In genomic region chr17:5722802-5723201, GRCm38 (mm10) we compare ENCODE assay signal across 17 mouse cellular contexts.
A peak's percentile ranks its signal among the peaks of the same experiment; 100 is the strongest.
DNase-seq lines count a peak whose midpoint lies in the region; ATAC-seq and TF ChIP-seq lines count a peak whose summit lies in the region.
"Had no signal": no experiment of that assay in that cellular context is flagged by ENCODE, and none has a peak within 500 bp of the region (broad histone marks: within the 10 kb centered on the region; RNA-seq: fewer than 3 reads in every experiment).

No protein-coding gene starts in this region.

- H3K27ac ChIP-seq in kidney, embryonic 16.5 days (ENCODE audit: low read length) = peak overlapping the region; percentile 49; the same call in 1 of the 2 replicates
- no peak overlapping the region for H3K27ac ChIP-seq in MEL (ENCODE audit: control insufficient read depth, low read depth, low read length)
- H3K27ac ChIP-seq in intestine, postnatal 0 days (ENCODE audit: low read depth, low read length) = no peak overlapping the region
- H3K27ac ChIP-seq in limb, embryonic 10.5 days = no peak overlapping the region
- H3K27ac ChIP-seq: limb, embryonic 13.5 days; midbrain, embryonic 12.5 days had no signal

- TF ChIP-seq CTCF in MEL (IDR thresholded peaks at IDR 0.05 in 2 of 3, conservative IDR thresholded peaks at IDR 0.05 in 1 of 3; ENCODE audit: control insufficient read depth in 1 of 3, insufficient read depth in 1 of 3, low read depth in 2 of 3, low read length in 3 of 3, poor library complexity in 1 of 3, severe bottlenecking in 1 of 3) = peak in 2 of 3 experiments; percentile 58 to 76; a peak in 4 of 6 replicates
- TF ChIP-seq CTCF in intestine, postnatal 0 days (IDR thresholded peaks at IDR 0.05; ENCODE audit: low read depth) = peak; percentile 56

- H3K9ac ChIP-seq in kidney, embryonic 16.5 days (replicated peaks; ENCODE audit: low read length) = no peak overlapping the region
- no peak overlapping the region for H3K9ac ChIP-seq in MEL (ENCODE audit: control insufficient read depth, low read depth, low read length, poor library complexity, severe bottlenecking)
- H3K9ac ChIP-seq in intestine, postnatal 0 days (ENCODE audit: low read depth, low read length) = no peak overlapping the region
- H3K9ac ChIP-seq: limb, embryonic 13.5 days; midbrain, embryonic 12.5 days had no signal

- no peak overlapping the region for H3K4me3 ChIP-seq in kidney, embryonic 16.5 days (ENCODE audit: low read length)
- H3K4me3 ChIP-seq in MEL (ENCODE audit: control insufficient read depth in 1 of 2, insufficient read depth in 1 of 2, low read depth in 2 of 2, low read length in 2 of 2) = no peak overlapping the region
- H3K4me3 ChIP-seq in intestine, postnatal 0 days (ENCODE audit: low read depth, low read length) = no peak overlapping the region
- no peak overlapping the region for H3K4me3 ChIP-seq in limb, embryonic 10.5 days
- H3K4me3 ChIP-seq: forebrain, embryonic 10.5 days; limb, embryonic 13.5 days; midbrain, embryonic 12.5 days had no signal

- no peak for DNase-seq in kidney, postnatal 36 days
- DNase-seq in 416B (ENCODE audit: low read depth) = peak; percentile 17
- DNase-seq in MEL (ENCODE audit: low read depth, low spot score) = peak; percentile 42
- DNase-seq in embryo, embryonic 11 days = no peak
- no peak for DNase-seq in limb, embryonic 10.5 days (ENCODE audit: low spot score)
- DNase-seq: cerebellum, adult 8-10 months; heart, adult 18-20 months; heart, postnatal 14 days; spleen, adult 18-20 months; thymus, postnatal 25 days had no signal

- no peaks in the 10 kb centered on the region for H3K36me3 ChIP-seq in kidney, embryonic 16.5 days (ENCODE audit: insufficient read depth, low read length)
- H3K36me3 ChIP-seq in MEL (ENCODE audit: control insufficient read depth in 1 of 2, insufficient read depth in 2 of 2, low read length in 2 of 2) = no peaks in the 10 kb centered on the region
- H3K36me3 ChIP-seq in intestine, postnatal 0 days (ENCODE audit: control insufficient read depth, insufficient read depth) = no peaks in the 10 kb centered on the region
- H3K36me3 ChIP-seq in limb, embryonic 10.5 days = no peaks in the 10 kb centered on the region
- H3K36me3 ChIP-seq: forebrain, embryonic 10.5 days; limb, embryonic 13.5 days; midbrain, embryonic 12.5 days had no signal

- 0 out of 2 replicates have a peak, but pooled peaks cover 3% of the 10 kb centered on the region for H3K4me1 ChIP-seq in kidney, embryonic 16.5 days (ENCODE audit: insufficient read depth, low read length)
- H3K4me1 ChIP-seq in MEL (ENCODE audit: control insufficient read depth in 1 of 2, insufficient read depth in 2 of 2, low read length in 2 of 2) = no peaks in the 10 kb centered on the region
- no peaks in the 10 kb centered on the region for H3K4me1 ChIP-seq in intestine, postnatal 0 days (replicated peaks; ENCODE audit: control insufficient read depth, insufficient read depth, low read length)
- H3K4me1 ChIP-seq in limb, embryonic 10.5 days = peaks cover 26% of the 10 kb centered on the region

- ATAC-seq in kidney, embryonic 16.5 days (ENCODE audit: low FRiP score, low TSS enrichment) = no peak
- no peak for ATAC-seq in intestine, postnatal 0 days
- ATAC-seq: activated CD4-positive, CD25-positive, alpha-beta regulatory T cell, adult 4 months; inflammation-experienced regulatory T-cells, adult 6 months had no signal

- 92% methylated on average over 2 of the region's 2 CpGs for WGBS in kidney, embryonic 16.5 days
- 86% methylated on average over 2 of the region's 2 CpGs for WGBS in intestine, postnatal 0 days
- WGBS in limb, embryonic 10.5 days = 83% methylated on average over 2 of the region's 2 CpGs

- H3K9me3 ChIP-seq in kidney, embryonic 16.5 days (ENCODE audit: low read length) = peaks cover 5% of the 10 kb centered on the region
- no peaks in the 10 kb centered on the region for H3K9me3 ChIP-seq in MEL (replicated peaks; ENCODE audit: insufficient read depth, low read length)
- no peaks in the 10 kb centered on the region for H3K9me3 ChIP-seq in intestine, postnatal 0 days (ENCODE audit: control insufficient read depth)
- H3K9me3 ChIP-seq in limb, embryonic 10.5 days (replicated peaks) = no peaks in the 10 kb centered on the region
- H3K9me3 ChIP-seq: limb, embryonic 13.5 days; midbrain, embryonic 12.5 days had no signal

- TF ChIP-seq POLR2A in MEL (IDR thresholded peaks at IDR 0.05; ENCODE audit: control insufficient read depth in 1 of 2, insufficient read depth in 1 of 2, low read depth in 1 of 2, low read length in 2 of 2, poor library complexity in 1 of 2) = no peak

- no peak overlapping the region for H3K4me2 ChIP-seq in kidney, embryonic 16.5 days (replicated peaks; ENCODE audit: low read depth, low read length)
- no peak overlapping the region for H3K4me2 ChIP-seq in intestine, postnatal 0 days (replicated peaks; ENCODE audit: low read depth)
- H3K4me2 ChIP-seq: limb, embryonic 13.5 days; midbrain, embryonic 12.5 days had no signal

- no peak for TF ChIP-seq EP300 in MEL (IDR thresholded peaks at IDR 0.05; ENCODE audit: low read depth in 1 of 2, low read length in 2 of 2)

- no peaks in the 10 kb centered on the region for H3K79me2 ChIP-seq in MEL (ENCODE audit: control insufficient read depth, insufficient read depth, low read length, poor library complexity)

- H3K27me3 ChIP-seq in kidney, embryonic 16.5 days (ENCODE audit: insufficient read depth, low read length) = no peaks in the 10 kb centered on the region
- no peaks in the 10 kb centered on the region for H3K27me3 ChIP-seq in MEL (ENCODE audit: control insufficient read depth in 1 of 2, insufficient read depth in 2 of 2, low read length in 2 of 2)
- no peaks in the 10 kb centered on the region for H3K27me3 ChIP-seq in intestine, postnatal 0 days (replicated peaks; ENCODE audit: control insufficient read depth, insufficient read depth, low read length)
- no peaks in the 10 kb centered on the region for H3K27me3 ChIP-seq in limb, embryonic 10.5 days (ENCODE audit: low read depth, poor library complexity, severe bottlenecking)
- H3K27me3 ChIP-seq: limb, embryonic 13.5 days had no signal

- peak; percentile 25 for TF ChIP-seq RAD21 in MEL (IDR thresholded peaks at IDR 0.05; ENCODE audit: low read depth, low read length)

TF ChIP-seq in MEL, 35 proteins besides CTCF, POLR2A, EP300 and RAD21:
- TF ChIP-seq POLR2AphosphoS2 (IDR thresholded peaks at IDR 0.05; ENCODE audit: low read length) (no peak), ZC3H11A (IDR thresholded peaks at IDR 0.05; ENCODE audit: low read depth, low read length) (peak; percentile 13; the same call in 1 of the 2 replicates), HCFC1 (IDR thresholded peaks at IDR 0.05; ENCODE audit: low read depth, low read length) (no peak), MXI1 (IDR thresholded peaks at IDR 0.05; ENCODE audit: low read depth, low read length) (no peak), SMC3 (IDR thresholded peaks at IDR 0.05; ENCODE audit: low read depth, low read length) (peak; percentile 47)

Comparison
In these comparisons a context has a peak if more than half of its experiments do, and no peak if none do; other contexts are left out.
1. DNase-seq: peak in 416B (single experiment) and MEL (single experiment); none in kidney, postnatal 36 days (0 of 2), embryo, embryonic 11 days (single experiment) and limb, embryonic 10.5 days (single experiment).